Mouse (Mus musculus) megakaryocyte, embryonic 14.5 days (primary cell): ENCODE data around the gene Hist1h2bf.

Experiments used
- FLI1 ChIP-seq: IDR thresholded peaks from 2 replicates; pipeline ENCODE4 v1.6.1; 2012; ENCODE audit warnings: low read length, inconsistent platforms, mixed read lengths
- GATA1 ChIP-seq: IDR thresholded peaks from 3 replicates; pipeline ENCODE4 v1.6.1; 2012; ENCODE audit warnings: mixed read lengths, low read length, inconsistent platforms, borderline replicate concordance

DNA sequence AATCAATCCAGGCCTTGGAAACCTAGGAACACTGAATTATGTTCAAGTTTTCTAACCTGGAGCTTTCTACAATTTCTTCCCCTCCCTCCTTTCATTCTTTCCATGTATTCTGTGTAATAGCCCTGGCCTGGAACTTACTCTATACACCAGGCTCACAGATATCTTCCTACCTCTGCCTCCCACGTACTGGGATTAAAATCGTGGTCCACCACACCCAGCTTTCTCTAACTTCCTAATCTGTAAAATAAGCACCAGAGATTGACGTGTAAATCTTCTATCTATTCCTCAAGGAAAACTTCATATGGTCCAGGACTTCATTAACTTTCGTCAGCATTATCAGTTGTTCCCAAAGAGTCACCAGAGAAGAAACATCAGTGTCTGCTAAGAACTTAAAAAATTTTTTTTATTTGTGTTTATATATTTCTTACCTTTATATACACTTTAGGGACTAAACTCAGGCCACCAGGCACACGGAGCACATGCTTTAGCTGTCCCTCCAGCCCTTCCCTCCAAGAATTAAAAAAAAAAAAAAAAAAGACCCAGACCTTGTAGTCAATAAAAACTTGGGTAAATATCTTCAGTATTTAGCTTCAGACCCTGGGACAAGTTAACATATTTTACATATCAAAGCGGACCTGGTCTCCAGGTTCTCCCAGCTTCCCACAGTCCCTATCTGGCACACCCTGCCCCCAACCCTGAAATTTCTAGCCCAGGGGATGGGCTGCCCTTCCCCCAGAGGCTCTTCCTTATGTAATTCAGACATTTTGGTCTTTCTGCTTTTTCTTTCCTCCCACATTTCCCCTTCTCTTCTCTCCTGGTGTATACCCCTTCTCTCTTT is 8.4 kb upstream of the Hist1h2bf start:
- TF ChIP-seq FLI1 (no peak), GATA1 (no peak)
